Mouse (Mus musculus) bone marrow, adult 2 months (tissue): ENCODE measurements at regions not wholly inside any gene's neighbourhood (a gene's known extent, or its start where the extent isn't known, plus 50 kb on each side); places are given as distances from the start of the nearest gene placed in this dataset.

Experiments used
- H3K27ac ChIP-seq: fragments of 200-500 bp; 2 replicates; pipeline ENCODE4 v1.5.1; 2012; ENCODE audit warnings: low read depth, mild to moderate bottlenecking, control low read depth, inconsistent platforms, low read length; ENCODE audit not compliant: control insufficient read depth, poor library complexity, insufficient read depth
- H3K4me1 ChIP-seq: fragments of 200-500 bp; 2 replicates; pipeline ENCODE4 v1.6.1; 2011; ENCODE audit warnings: low read length; ENCODE audit not compliant: control insufficient read depth, insufficient read depth
- H3K4me3 ChIP-seq: fragments of 200-500 bp; replicated peaks from 2 replicates; pipeline ENCODE3; 2011; ENCODE audit warnings: mild to moderate bottlenecking, low read depth, low read length, control low read depth; ENCODE audit not compliant: control insufficient read depth
- CTCF ChIP-seq: fragments of 200-500 bp; IDR thresholded peaks from 2 replicates; pipeline ENCODE4 v1.5.1; 2011; ENCODE audit warnings: low read length, control low read depth; ENCODE audit not compliant: control insufficient read depth, insufficient read depth
- POLR2A ChIP-seq: fragments of 200-500 bp; IDR thresholded peaks from 2 replicates; pipeline ENCODE4 v1.6.1; 2011; ENCODE audit warnings: low read depth, mild to moderate bottlenecking, control low read depth, low read length, borderline replicate concordance; ENCODE audit not compliant: control insufficient read depth
- WGBS: fragments of 180-500 bp; shearing (Covaris S2); methylation state at CpG from one replicate; pipeline ENCODE4 v1.1.7; 2018; 5-methylcytosine and 5-hydroxymethylcytosine counted together

GRCm38 (mm10) chr10:87747846-87748552 lies 110.1 kb upstream of the Igf1 start:
- H3K4me3 ChIP-seq = no peak overlapping the region
- no peaks in the 10 kb centered on the region for H3K4me1 ChIP-seq
- WGBS = 87% methylated on average over 2 of the region's 2 CpGs
- TF ChIP-seq POLR2A (no peak), CTCF (no peak)
- H3K27ac ChIP-seq = no peak overlapping the region

DNA sequence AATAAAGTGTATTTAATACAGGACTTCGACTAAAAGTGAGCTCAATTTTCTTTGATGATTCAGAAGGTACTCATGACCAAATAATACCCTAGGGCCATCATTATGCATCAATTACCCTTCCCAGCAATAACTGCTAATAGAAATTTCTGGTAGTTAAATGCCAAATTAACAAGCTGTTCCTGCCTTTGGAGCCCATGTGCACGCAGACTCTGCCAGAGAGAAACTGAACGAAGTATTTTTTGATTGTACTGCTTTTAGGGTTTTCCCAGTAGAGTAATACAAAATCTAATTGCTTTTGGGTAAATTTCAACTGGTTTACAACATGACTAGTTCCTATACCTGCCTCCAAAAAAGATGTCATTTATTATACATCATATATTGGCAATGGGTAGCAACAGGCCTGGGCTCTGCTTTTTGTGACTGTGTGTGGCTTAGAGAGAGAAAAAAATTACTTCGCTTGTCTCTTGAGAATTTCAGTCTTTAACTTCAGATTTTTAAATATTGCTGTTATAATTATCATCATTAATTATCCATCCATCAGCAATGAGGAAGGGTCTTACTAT lies 109.4 kb upstream of the Igf1 start:
- no peak for TF ChIP-seq CTCF
- no peak for TF ChIP-seq POLR2A
- Histone ChIP-seq H3K4me1 (no peaks in the 10 kb centered on the region), H3K4me3 (no peak overlapping the region), H3K27ac (no peak overlapping the region)
- 82% methylated on average over 4 of the region's 4 CpGs for WGBS

DNA sequence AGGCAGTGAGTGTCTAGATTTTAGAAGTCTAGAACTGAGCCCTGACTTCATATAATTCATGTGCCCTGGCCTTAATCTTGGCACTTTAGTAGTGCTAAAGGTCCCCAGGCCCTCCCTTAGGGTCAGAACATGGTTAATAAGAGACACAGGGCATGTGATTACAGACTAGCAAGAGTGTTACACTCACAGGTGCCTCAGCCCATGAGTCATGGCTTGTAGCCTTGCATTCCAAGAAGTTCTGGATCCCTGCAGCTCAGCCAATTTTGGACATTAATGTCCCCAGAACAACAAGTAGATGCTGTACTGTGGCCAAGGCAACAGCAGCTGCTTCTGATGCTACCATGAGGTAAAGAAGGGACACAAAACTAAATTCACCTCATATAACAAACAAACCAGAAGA lies 107.7 kb upstream of the Igf1 start:
- H3K27ac ChIP-seq = no peak overlapping the region
- TF ChIP-seq POLR2A (no peak), CTCF (no peak)
- no peak overlapping the region for H3K4me3 ChIP-seq
- H3K4me1 ChIP-seq = no peaks in the 10 kb centered on the region

- Histone ChIP-seq H3K27ac (no peak overlapping the region), H3K4me3 (no peak overlapping the region), H3K4me1 (no peaks in the 10 kb centered on the region)
- TF ChIP-seq CTCF = no peak
- no peak for TF ChIP-seq POLR2A
- WGBS = 21% methylated on average over 1 of the region's 1 CpGs
These were observed 107.1 kb upstream of the Igf1 start for GRCm38 (mm10) chr10:87750972-87751371.

DNA sequence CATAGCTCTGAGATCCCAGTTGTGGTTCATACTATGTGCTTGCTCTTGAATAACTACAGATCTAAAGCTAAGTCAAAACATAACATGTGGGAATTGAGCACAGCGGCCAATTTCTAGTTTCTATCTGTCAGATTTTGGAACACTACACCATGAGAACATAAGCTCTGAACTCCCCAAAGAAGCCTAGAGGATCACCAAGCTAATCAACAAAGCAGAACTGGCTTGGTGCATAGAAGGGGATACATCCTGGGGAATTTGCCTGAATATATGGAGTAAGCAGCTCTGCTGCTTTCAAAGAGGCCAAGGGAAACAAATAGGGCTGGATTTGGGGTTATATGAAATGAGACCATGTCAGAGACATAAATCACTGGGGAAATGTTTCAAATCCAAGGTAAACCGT lies 105.9 kb upstream of the Igf1 start:
- Histone ChIP-seq H3K4me1 (no peaks in the 10 kb centered on the region), H3K4me3 (no peak overlapping the region), H3K27ac (no peak overlapping the region)
- TF ChIP-seq CTCF (no peak), POLR2A (no peak)
- WGBS = 85% methylated on average over 2 of the region's 2 CpGs

DNA sequence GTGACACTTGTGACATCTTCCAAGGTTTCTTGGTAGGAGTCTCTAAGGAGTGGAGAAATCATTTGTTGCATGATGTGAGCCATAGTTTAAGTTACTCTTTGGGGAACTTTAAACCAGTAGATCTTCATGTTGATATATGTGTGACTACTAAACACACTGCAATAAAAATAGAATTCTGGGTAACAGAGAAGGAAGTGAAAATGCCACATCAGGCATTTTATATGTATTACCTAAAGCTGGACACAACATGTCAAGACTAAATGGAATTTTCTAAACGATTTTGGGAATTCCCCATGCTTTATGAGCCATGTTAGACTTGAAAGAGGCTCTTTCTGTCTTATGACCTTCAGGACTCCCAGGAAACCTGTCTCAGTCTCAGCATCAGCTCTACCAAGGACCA lies 104.6 kb upstream of the Igf1 start:
- no peak overlapping the region for H3K27ac ChIP-seq
- TF ChIP-seq POLR2A (no peak), CTCF (no peak)
- H3K4me1 ChIP-seq = no peaks in the 10 kb centered on the region
- 15% methylated on average over 1 of the region's 1 CpGs for WGBS
- no peak overlapping the region for H3K4me3 ChIP-seq

- Histone ChIP-seq H3K4me3 (no peak overlapping the region), H3K4me1 (no peaks in the 10 kb centered on the region), H3K27ac (no peak overlapping the region)
- 74% methylated on average over 5 of the region's 5 CpGs for WGBS
- TF ChIP-seq CTCF = no peak
- no peak for TF ChIP-seq POLR2A
These were observed 96.5 kb upstream of the Igf1 start for GRCm38 (mm10) chr10:87761528-87762030.

GRCm38 (mm10) chr10:87787521-87787920 lies 70.5 kb upstream of the Igf1 start:
- Histone ChIP-seq H3K4me3 (no peak overlapping the region), H3K4me1 (no peaks in the 10 kb centered on the region), H3K27ac (no peak overlapping the region)
- 81% methylated on average over 4 of the region's 4 CpGs for WGBS
- TF ChIP-seq POLR2A = no peak
- no peak for TF ChIP-seq CTCF
